Mouse (Mus musculus) heart, adult 9 months (tissue): ENCODE data around the gene Hrc.

Source experiments
- DNase-seq, 2 experiments: peaks; one replicate each; pipeline ENCODE4 v3.0.0; 2022; ENCODE audit warnings: low spot score in 2 of 2

Hrc gene

GRCm38 (mm10) chr7:45335056-45335455, at the start of gene Hrc:
Gene Hrc (plus strand): TSS chr7:45335290.
- peak; percentile 72 to 73 for DNase-seq

GRCm38 (mm10) chr7:45286486-45286885, 48.6 kb upstream of the Hrc start:
- no peak for DNase-seq

- DNase-seq: no peak
Measured at GRCm38 (mm10) chr7:45296626-45297025, 38.5 kb upstream of the Hrc start.

- no peak for DNase-seq
Measured at GRCm38 (mm10) chr7:45297563-45297962, 37.5 kb upstream of the Hrc start.

- peak; percentile 32 to 46 for DNase-seq
Measured at GRCm38 (mm10) chr7:45299752-45300151, 35.3 kb upstream of the Hrc start.

GRCm38 (mm10) chr7:45300270-45300669, 34.8 kb upstream of the Hrc start:
- peak; percentile 19 to 58 for DNase-seq

GRCm38 (mm10) chr7:45302626-45303025, 32.5 kb upstream of the Hrc start:
- no peak for DNase-seq

GRCm38 (mm10) chr7:45304869-45305268, 30.2 kb upstream of the Hrc start:
- no peak for DNase-seq

- DNase-seq: peak in 1 of 2 experiments; percentile 23
Measured at GRCm38 (mm10) chr7:45305275-45305674, 29.8 kb upstream of the Hrc start.

- DNase-seq: no peak
Measured at GRCm38 (mm10) chr7:45308551-45309240, 26.4 kb upstream of the Hrc start.

- no peak for DNase-seq
Measured at GRCm38 (mm10) chr7:45309455-45309854, 25.6 kb upstream of the Hrc start.

GRCm38 (mm10) chr7:45312023-45312422, 23.1 kb upstream of the Hrc start:
- DNase-seq: no peak

GRCm38 (mm10) chr7:45312686-45313453, 22.2 kb upstream of the Hrc start:
- no peak for DNase-seq

GRCm38 (mm10) chr7:45313495-45313894, 21.6 kb upstream of the Hrc start:
- no peak for DNase-seq

GRCm38 (mm10) chr7:45315182-45315701, 19.8 kb upstream of the Hrc start:
- DNase-seq: no peak

GRCm38 (mm10) chr7:45316536-45316935, 18.6 kb upstream of the Hrc start:
- DNase-seq: no peak

- DNase-seq: no peak
Measured at GRCm38 (mm10) chr7:45322245-45322644, 12.8 kb upstream of the Hrc start.

GRCm38 (mm10) chr7:45323069-45323468, 12.0 kb upstream of the Hrc start:
- DNase-seq: no peak

GRCm38 (mm10) chr7:45325800-45326199, 9.3 kb upstream of the Hrc start:
- no peak for DNase-seq

GRCm38 (mm10) chr7:45328841-45329475, 6.1 kb upstream of the Hrc start:
- peak in 1 of 2 experiments; percentile 37 for DNase-seq

GRCm38 (mm10) chr7:45331502-45331901, 3.6 kb upstream of the Hrc start:
- no peak for DNase-seq

- peak; percentile 57 to 63 for DNase-seq
Measured at GRCm38 (mm10) chr7:45332685-45333425, 2.2 kb upstream of the Hrc start.
